Mouse (Mus musculus) cerebellum, postnatal 25 days (tissue): ENCODE data around the gene Rubcnl.

Experiments used
- DNase-seq, 2 experiments: peaks; one replicate each; pipeline ENCODE4 v3.0.0; 2021; ENCODE audit warnings: mixed read lengths in 2 of 2

The Rubcnl gene

GRCm38 (mm10) chr14:75017877-75018825, 2.3 kb downstream of the Rubcnl start:
- DNase-seq, result no peak

DNA sequence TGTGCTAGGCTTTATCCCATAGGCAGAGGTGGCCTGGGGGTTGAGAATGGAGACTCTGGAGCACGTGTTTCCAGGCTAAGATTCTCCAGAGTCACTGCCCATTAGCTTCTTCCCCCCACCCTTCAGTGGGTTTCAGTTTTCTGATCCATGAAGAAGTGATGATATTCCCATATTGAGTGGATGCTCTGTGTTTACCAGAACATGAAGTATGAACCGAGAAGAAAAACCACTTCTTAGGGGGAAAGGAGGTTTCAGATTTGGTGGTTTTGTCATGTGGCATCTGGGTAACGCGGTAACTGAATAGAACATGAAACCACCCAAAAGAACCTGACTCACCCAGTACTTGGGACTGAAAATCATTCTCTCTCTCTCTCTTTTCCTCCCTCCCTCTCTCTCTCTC, 3.0 kb downstream of the Rubcnl start:
- DNase-seq, result no peak

GRCm38 (mm10) chr14:75020581-75021253, 4.9 kb downstream of the Rubcnl start:
- DNase-seq, result no peak

- DNase-seq, result no peak
These were observed 6.7 kb downstream of the Rubcnl start for GRCm38 (mm10) chr14:75022522-75022921.

DNA sequence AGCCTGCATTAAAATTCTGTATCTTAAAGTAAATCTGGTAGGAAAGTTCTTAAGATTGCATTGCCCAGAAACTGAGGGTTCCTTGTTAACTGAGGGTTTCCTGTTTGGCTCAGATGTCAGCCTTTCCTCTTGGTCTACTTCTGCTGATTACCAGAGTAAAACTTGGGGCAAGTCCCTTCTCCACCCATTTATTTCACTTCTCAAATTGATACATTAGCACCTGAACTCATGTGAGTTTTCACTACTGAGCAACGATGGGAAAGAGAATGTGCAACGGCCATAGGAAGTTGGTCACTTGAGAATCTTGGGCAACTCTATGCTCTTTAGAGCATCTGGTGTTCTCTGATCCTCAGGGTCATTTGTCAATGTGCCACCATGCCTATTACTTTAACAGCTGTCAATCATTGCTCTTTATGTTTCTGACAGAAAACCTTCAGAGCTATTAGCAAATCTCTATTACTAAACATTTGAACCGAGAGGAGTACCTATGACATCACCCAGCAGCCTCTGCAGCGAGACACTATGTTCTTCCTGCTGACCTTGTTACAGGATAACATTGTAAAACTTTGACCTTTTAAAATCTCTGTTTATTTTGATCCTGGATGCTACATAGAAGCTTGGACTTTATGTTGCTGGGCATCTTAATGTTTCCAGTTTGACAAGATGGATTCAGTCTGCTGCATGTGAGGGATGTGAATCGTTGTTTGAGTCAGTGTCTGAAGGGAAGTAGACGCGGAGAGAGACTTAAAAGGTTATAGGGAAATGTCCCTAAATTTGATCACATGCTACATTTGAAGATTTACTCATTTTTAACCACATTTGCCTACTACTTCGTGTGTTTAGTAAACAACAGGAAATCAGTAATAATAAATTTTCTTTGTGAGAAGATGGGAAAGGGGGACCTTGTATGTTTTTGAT, 9.2 kb downstream of the Rubcnl start:
- no peak for DNase-seq

DNA sequence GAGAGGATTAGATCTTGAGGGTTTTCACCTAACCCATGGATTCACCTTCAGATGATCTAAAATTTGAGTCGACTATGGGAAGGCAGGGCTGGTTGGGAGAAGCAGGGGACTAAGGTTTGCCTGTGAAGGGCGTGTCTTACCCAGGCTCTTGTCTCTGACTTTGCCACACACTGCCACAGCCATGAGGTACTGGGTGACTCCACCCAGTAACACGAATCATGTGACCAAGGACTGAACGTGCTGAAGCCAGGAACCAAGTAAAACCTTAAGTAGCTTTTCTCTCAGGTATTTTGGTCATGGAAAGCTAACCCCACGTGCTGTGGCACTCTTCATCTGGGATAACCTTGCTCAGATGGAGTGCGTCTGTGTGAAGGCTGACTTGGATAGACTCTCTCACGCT, 14.9 kb downstream of the Rubcnl start:
- no peak for DNase-seq

GRCm38 (mm10) chr14:75031999-75032575, 16.3 kb downstream of the Rubcnl start:
- DNase-seq, result no peak

- no peak for DNase-seq
These were observed 16.9 kb downstream of the Rubcnl start for GRCm38 (mm10) chr14:75032742-75033141.

GRCm38 (mm10) chr14:75034240-75034639, 18.4 kb downstream of the Rubcnl start:
- no peak for DNase-seq

GRCm38 (mm10) chr14:75035431-75035830, 19.6 kb downstream of the Rubcnl start:
- no peak for DNase-seq

DNA sequence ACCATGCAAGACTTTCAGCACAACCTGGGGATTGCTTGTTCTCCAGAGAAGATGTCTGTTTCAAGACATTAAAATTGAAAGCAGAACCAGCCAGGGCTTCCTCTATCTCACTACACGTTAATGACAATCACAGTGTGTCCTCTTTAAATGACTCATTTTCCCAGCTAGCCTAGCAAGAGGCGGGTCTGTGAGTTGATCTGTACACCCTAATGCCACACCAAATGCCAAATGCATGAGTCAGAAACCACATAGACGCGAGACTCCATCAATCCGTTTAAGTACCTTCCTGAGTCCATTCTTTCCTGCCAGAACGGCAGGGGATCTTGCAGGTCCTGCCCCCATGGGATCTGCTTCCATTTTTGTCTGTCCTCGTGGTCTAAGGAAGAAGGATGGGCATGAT, 29.4 kb downstream of the Rubcnl start:
- DNase-seq, result no peak

GRCm38 (mm10) chr14:75052451-75052850, 36.6 kb downstream of the Rubcnl start:
- no peak for DNase-seq

DNA sequence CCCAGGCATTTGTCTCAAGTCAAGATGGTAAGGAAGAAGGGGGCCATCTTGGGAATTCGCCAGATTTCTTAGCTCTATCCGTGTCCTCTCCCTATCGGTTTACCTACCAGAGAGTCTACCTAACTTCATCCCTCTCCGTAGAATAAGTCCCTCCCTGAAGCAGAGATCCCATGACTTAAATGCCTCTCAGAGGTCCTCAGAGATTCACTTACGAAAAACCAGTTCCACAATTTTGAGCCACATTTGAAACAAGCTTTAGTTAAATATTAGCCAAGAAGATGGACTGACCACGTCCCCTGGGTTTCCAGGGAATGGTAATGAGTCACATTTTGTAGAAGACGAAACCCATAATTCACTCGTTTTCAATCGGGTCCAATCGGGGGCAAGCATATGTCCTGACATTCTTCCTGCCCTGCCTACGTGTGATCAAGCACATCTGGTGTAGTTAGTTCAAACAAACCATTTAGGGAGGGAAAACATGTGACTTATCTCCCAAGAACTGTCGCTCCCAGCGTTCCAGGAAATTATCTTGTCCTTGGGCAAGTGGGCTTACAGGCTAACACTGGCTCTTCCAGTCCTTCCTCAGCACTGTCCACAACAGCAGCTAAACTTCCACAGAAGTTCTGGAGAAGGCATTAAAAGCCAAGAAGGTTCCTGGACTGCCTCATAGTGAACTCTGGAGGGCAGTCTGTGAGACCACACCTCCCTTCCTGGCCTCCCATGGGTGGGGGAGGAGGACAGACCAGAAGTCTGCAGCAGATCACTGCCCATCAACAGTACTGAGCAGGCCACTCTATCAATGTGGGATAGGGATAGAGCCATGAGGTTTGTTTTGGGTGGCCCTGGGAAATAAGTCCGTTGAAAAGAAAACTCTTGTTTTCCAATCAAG, 38.9 kb downstream of the Rubcnl start:
- DNase-seq, result no peak

- DNase-seq, result no peak
These were observed 41.1 kb downstream of the Rubcnl start for GRCm38 (mm10) chr14:75056861-75057431.

DNA sequence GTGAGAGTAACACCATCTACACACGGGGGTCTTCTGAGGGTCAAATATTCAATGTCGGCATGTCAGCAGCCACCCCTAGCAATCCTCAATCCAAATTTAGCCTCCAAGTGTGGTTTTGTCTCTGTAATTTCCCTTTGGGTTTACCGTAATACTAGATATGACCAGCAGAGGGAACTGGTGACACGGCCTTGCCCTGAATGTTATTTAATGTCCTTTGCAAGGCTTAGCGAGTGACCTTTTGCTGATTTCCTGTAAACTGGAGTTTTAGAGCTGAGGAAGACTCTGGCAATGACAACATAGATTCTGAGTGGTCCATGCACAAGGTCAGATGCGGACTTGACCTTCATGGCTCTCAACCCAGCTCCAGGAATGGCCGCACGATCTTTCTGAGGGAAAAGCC, 44.7 kb downstream of the Rubcnl start:
- DNase-seq, result peak in 1 of 2 experiments; percentile 17

DNA sequence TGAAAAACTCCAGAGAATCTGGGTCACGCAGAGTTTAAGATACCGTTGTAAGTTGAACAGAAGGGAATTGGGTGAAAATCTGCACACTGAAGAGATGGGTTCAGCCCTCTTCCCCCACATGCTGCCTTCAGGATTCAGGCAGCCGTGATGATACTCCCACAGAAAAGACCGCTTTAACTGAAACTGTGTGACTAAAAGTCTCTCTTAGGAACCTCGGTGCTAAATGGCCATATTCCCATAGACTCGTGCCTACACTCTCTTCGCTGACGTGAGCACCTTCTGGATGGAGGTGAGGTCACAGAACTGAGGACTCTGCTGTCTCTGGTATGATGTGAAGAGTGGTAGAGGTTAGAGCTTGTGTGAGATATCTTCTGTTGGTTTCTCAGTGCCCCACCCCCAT, 48.1 kb downstream of the Rubcnl start:
- no peak for DNase-seq

DNA sequence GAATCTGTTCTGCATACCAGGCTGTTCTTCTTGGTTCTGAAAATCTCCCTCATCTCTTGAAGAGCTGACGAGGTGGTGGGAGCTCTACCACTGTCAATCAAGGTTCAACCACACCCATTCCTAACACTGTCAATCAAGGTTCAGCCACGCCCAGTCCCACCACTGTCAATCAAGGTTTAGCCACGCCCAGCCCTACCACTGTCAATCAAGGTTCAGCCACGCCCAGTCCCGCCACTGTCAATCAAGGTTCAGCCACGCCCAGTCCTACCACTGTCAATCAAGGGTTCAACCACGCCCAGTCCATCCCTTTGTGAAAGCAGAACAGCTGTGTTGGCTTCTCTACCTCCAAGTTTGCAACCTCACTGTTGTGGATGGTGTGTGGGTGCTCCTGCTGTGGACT, 48.7 kb downstream of the Rubcnl start:
- DNase-seq, result no peak

DNA sequence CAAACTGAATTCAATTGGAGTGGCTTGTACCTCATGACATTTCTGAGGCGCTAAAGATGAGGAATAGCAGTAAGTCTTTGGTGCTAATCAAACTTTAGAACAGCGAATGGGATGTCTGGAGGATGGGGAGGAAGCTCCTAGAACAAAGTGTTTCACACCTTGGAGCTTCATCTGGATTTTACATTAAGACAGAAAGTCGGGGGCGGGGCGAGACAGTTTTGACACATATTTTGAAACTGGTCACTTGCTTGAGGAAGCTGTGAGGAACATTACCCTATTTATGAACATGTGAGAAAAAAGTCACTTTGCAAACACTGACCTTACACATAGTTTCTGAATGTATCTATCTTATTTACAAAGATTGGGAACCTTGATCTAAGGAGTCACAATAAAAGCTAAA, 49.4 kb downstream of the Rubcnl start:
- DNase-seq, result no peak

DNA sequence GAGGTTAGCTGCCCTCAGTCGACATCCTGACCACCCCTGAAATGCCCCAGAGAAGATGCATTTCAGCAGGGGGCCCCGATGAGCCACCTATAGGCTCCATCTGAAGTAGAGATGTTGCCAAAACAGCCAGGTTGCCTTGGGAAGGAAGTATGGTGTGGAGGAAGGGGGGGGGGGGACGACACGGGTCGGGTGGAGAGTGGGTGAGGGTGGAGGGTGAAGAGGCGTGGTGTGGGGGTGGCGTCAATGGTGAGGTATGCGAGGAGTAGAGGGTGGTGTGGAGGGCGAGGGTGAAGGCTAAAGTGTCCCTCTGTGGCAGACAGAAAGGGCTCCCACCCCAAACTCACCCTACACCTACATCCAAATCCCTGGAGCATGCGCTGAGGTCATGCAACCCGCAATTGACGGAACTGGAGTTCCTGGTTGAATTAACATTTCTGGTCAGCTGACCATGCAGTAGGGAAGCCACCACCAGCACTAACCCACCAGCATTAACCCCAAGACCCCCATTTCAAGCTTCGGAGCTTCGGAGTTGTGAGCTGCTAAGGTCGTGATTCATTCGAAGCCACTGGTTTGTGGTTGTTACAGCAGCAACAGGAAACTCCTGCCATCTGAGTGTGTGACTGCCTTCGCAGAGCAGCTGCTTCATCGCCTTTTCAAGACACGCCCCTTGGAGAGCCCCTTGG, 52.7 kb downstream of the Rubcnl start:
- no peak for DNase-seq

DNA sequence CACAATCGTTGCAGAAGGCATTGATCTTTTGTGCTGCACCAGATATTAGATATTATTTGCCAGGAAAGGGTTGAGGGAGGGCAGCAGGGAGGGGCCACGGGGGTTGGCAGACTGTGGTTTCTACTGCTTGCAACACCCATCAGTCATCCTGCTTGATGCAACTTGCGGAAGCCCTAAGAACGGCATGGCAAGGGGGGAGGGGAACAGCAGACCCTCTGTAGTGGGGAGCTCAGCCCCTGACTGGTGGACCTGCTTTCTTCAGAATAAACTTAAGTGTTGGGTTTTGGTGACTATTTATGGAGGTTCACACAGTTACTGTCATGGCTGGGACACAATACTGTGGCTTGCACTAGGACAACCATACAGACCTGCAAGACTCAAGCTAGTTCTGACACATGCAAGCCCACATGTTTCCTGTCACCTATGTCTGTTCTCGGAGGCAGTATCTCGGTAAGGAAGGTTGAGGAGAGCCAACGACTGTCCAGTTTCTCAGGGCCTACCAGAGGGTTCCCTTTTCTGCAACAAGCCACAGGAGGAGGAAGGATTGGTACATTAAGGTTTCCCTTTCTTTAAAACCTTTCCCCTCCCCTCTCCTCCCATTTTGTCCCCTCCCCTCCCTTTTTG, 53.6 kb downstream of the Rubcnl start:
- no peak for DNase-seq
